Mouse (Mus musculus) lung, postnatal 0 days (tissue): ENCODE data around the gene Ift52. TPM values are rescaled to one million over a fixed set of nuclear protein-coding genes. Genes with fewer than 3 reads are reported as not detected.

Experiments
- ATAC-seq: fragments of 200-750 bp; cut with Nextera tagmentation; 2 replicates; pipeline ENCODE4 v1.8.0; 2017; ENCODE audit warnings: moderate library complexity
- DNase-seq: peaks from one replicate; pipeline ENCODE4 v3.0.0-alpha.2; 2016; ENCODE audit warnings: low spot score
- H3K27ac ChIP-seq: fragments of 300-500 bp; sonication (generic); 2 replicates; pipeline ENCODE4 v1.5.1; 2014; ENCODE audit warnings: antibody characterized with exemption, mild to moderate bottlenecking, low read length, mixed read lengths
- H3K27me3 ChIP-seq: fragments of 300-500 bp; sonication (generic); replicated peaks from 2 replicates; pipeline ENCODE4 v1.6.1; 2014; ENCODE audit warnings: low read length, mixed read lengths; ENCODE audit not compliant: insufficient read depth
- H3K36me3 ChIP-seq: fragments of 300-500 bp; sonication (generic); 2 replicates; pipeline ENCODE4 v1.6.1; 2014; ENCODE audit warnings: low read length, mixed read lengths; ENCODE audit not compliant: insufficient read depth
- H3K4me1 ChIP-seq: fragments of 300-500 bp; sonication (generic); 2 replicates; pipeline ENCODE4 v1.6.1; 2014; ENCODE audit warnings: antibody characterized with exemption, low read depth, low read length, mixed read lengths; ENCODE audit not compliant: insufficient read depth
- H3K4me2 ChIP-seq: fragments of 300-500 bp; sonication (generic); replicated peaks from 2 replicates; pipeline ENCODE4 v1.6.1; 2014; ENCODE audit warnings: low read depth, mild to moderate bottlenecking, low read length, moderate library complexity, mixed read lengths
- H3K4me3 ChIP-seq: fragments of 300-500 bp; sonication (generic); 2 replicates; pipeline ENCODE4 v1.5.1; 2014; ENCODE audit warnings: low read depth, low read length
- H3K9ac ChIP-seq: fragments of 300-500 bp; sonication (generic); replicated peaks from 2 replicates; pipeline ENCODE4 v1.6.1; 2014; ENCODE audit warnings: low read depth, mild to moderate bottlenecking
- H3K9me3 ChIP-seq: fragments of 300-500 bp; sonication (generic); 2 replicates; pipeline ENCODE4 v1.6.1; 2016; ENCODE audit warnings: low read length, mixed read lengths
- CTCF ChIP-seq: IDR thresholded peaks from 2 replicates; pipeline ENCODE4 v1.5.1; 2016; ENCODE audit warnings: antibody characterized with exemption, mild to moderate bottlenecking
- EP300 ChIP-seq: IDR thresholded peaks from 2 replicates; pipeline ENCODE4 v1.6.1; 2016; ENCODE audit warnings: antibody characterized with exemption, mild to moderate bottlenecking, control low read depth
- WGBS: fragments of 180-500 bp; shearing (Covaris S2); extraction: QIAGEN DNeasy Blood & Tissue Kit; methylation state at CpG from one replicate; pipeline ENCODE4 v1.1.7; 2014; 5-methylcytosine and 5-hydroxymethylcytosine counted together
- polyA plus RNA-seq: library from polyadenylated mRNA; unstranded; fragments of >200 nt; fragmentation: Nextera tagmentation; extraction: Ambion mirVana; gene quantifications from 2 replicates; pipeline ENCODE4 v1.2.1, GENCODE M21; 2015

Gene Ift52
- polyA plus RNA-seq, 1 experiment from 2014 or later = 32.0 TPM

DNA sequence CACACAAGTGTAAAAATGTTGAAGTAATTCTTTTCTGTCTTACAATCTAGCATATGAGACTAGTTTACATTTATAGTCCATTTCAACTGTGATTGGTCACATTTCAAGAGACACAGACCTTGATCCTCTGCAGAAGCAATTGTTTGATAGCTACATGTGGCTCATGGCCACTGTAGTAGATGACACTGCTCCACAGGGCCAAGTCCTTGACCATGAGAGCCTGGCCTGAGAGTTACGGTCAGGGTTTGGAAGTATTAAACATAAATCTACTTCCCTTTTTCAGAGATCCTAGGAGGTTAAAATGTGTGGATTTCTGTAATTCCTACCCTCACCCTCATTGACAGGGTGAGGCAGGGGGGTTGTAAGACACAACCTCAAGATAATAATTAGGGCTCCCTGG lies 16.1 kb upstream of the Ift52 start:
- Histone ChIP-seq H3K9ac (no peak overlapping the region), H3K36me3 (no peaks in the 10 kb centered on the region), H3K27me3 (no peaks in the 10 kb centered on the region), H3K4me3 (no peak overlapping the region), H3K9me3 (no peaks in the 10 kb centered on the region), H3K4me2 (no peak overlapping the region), H3K27ac (no peak overlapping the region), H3K4me1 (no peaks in the 10 kb centered on the region)
- 83% methylated on average over 1 of the region's 1 CpGs for WGBS
- ATAC-seq (no peak), DNase-seq (no peak)
- TF ChIP-seq CTCF = no peak
- no peak for TF ChIP-seq EP300

DNA sequence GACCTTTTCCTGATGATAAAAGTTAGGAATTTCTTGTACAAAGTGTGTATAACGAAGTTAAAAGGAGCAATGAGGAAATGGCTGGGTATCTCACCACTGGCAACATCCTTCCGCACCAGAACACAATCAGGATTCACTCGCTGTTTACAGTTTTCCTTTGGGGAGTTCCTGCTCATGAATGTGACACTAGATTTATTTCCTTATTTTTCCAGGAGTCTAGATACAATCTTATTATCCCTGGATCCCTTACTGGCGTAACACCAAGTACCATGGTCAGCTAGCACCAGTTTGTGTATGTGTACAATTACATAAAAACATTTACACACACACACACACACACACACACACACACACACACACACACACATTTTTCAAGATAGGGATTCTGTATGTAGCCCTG lies 9.9 kb upstream of the Ift52 start:
- H3K27me3 ChIP-seq = no peaks in the 10 kb centered on the region
- peak; percentile 75; the same call in 1 of the 2 replicates for TF ChIP-seq EP300
- TF ChIP-seq CTCF = no peak
- no peaks in the 10 kb centered on the region for H3K9me3 ChIP-seq
- no peak overlapping the region for H3K27ac ChIP-seq
- H3K4me3 ChIP-seq = no peak overlapping the region
- no peaks in the 10 kb centered on the region for H3K36me3 ChIP-seq
- 55% methylated on average over 4 of the region's 4 CpGs for WGBS
- H3K4me2 ChIP-seq = no peak overlapping the region
- DNase-seq (peak; percentile 44), ATAC-seq (peak; percentile 75)
- no peaks in the 10 kb centered on the region for H3K4me1 ChIP-seq
- H3K9ac ChIP-seq = no peak overlapping the region

DNA sequence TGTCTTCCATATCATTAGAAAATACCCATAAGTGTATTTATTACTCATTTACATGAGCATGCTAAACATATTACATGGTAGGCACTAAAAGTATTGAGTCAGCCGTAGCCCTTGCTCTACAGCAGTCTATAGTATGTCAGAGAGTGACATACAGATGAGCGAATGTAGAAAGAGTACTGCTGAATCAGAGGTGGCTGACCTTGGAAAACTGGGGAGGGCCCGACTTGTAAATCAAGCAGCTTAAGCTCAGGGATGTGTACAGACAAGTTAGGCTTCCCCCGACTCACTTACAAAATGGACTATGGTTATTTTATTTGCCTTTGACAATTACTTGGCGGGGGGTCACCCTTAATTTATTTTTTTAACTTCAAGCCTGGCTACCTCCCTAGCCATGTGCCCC lies 14.1 kb downstream of the Ift52 start:
- Histone ChIP-seq H3K27me3 (no peaks in the 10 kb centered on the region), H3K4me2 (no peak overlapping the region), H3K9ac (no peak overlapping the region), H3K36me3 (peaks cover 52% of the 10 kb centered on the region), H3K27ac (no peak overlapping the region), H3K4me1 (no peaks in the 10 kb centered on the region), H3K9me3 (no peaks in the 10 kb centered on the region), H3K4me3 (no peak overlapping the region)
- TF ChIP-seq CTCF (no peak), EP300 (no peak)
- WGBS = 91% methylated on average over 5 of the region's 5 CpGs
- DNase-seq = no peak
- ATAC-seq = no peak

DNA sequence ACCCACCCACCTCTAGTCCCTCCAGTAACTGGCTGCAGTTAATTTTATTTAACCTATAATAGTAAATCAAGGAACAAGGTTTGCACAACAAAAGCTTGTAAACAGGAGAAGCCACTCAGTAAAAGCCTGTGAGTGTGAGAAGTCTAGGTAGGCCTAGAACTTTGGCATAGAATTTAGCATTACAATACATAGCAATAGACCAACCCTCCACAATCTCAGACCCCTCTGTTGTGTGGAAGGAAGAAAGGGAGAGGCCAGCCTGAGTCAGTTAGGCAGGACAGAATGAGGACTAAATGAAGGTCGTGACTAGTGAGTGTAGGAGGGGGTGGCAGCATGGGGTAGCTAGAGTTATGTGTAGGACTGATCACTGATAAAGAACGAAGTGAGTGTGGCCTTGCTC lies 14.6 kb downstream of the Ift52 start:
- H3K9ac ChIP-seq = no peak overlapping the region
- H3K4me1 ChIP-seq = no peaks in the 10 kb centered on the region
- ATAC-seq (no peak), DNase-seq (no peak)
- H3K4me2 ChIP-seq = no peak overlapping the region
- H3K4me3 ChIP-seq = no peak overlapping the region
- peaks cover 50% of the 10 kb centered on the region for H3K36me3 ChIP-seq
- TF ChIP-seq CTCF (no peak), EP300 (no peak)
- no peaks in the 10 kb centered on the region for H3K9me3 ChIP-seq
- WGBS = 80% methylated on average over 2 of the region's 2 CpGs
- no peaks in the 10 kb centered on the region for H3K27me3 ChIP-seq
- H3K27ac ChIP-seq = no peak overlapping the region

DNA sequence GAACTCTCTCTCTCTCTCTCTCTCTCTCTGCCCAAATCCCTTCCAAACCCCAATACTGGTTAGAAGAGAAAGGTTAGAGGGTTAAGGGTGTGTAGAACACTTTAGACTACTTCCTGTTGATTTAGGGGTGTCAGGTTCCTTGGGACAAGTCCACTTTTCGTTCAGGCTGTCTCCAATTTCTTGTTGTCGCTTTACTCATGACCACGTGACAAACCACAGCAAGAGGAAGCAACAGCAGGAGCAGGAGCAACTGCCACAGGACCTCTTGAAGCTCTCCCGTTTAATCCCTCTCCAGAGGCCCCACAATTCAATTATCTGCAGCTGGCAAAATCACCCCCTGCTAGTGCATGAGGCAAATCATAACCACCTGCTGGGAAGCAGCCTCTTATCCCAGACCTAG lies 15.5 kb downstream of the Ift52 start:
- H3K4me3 ChIP-seq = no peak overlapping the region
- ATAC-seq (no peak), DNase-seq (no peak)
- H3K36me3 ChIP-seq = peaks cover 50% of the 10 kb centered on the region
- 37% methylated on average over 4 of the region's 4 CpGs for WGBS
- H3K4me2 ChIP-seq = no peak overlapping the region
- H3K9me3 ChIP-seq = no peaks in the 10 kb centered on the region
- no peak overlapping the region for H3K27ac ChIP-seq
- H3K9ac ChIP-seq = no peak overlapping the region
- no peaks in the 10 kb centered on the region for H3K27me3 ChIP-seq
- H3K4me1 ChIP-seq = no peaks in the 10 kb centered on the region
- TF ChIP-seq CTCF (no peak), EP300 (no peak)

DNA sequence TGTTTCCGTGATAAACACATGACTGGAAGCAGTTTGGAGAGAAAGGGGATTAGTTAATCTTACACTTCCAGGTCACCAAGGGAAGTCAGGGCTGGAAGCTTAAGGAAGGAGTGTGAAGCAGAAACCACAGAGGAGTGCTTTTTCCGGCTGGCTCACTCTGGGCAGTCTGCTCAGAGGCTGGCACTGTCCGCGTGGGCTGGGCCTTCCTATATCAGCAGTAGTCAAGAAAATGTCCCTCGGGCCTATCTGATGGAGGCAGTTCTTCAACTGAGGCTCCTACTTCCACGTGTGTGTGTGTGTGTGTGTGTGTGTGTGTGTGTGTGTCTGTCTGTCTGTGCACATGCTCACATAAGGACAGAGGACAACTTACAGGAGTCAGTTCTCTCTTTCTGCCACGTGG lies 22.8 kb downstream of the Ift52 start:
- Histone ChIP-seq H3K9ac (no peak overlapping the region), H3K9me3 (no peaks in the 10 kb centered on the region), H3K36me3 (peaks cover 38% of the 10 kb centered on the region), H3K27me3 (no peaks in the 10 kb centered on the region), H3K4me1 (no peaks in the 10 kb centered on the region), H3K4me2 (no peak overlapping the region), H3K4me3 (no peak overlapping the region), H3K27ac (no peak overlapping the region)
- no peak for DNase-seq
- 87% methylated on average over 7 of the region's 7 CpGs for WGBS
- TF ChIP-seq CTCF (no peak), EP300 (no peak)
- no peak for ATAC-seq

DNA sequence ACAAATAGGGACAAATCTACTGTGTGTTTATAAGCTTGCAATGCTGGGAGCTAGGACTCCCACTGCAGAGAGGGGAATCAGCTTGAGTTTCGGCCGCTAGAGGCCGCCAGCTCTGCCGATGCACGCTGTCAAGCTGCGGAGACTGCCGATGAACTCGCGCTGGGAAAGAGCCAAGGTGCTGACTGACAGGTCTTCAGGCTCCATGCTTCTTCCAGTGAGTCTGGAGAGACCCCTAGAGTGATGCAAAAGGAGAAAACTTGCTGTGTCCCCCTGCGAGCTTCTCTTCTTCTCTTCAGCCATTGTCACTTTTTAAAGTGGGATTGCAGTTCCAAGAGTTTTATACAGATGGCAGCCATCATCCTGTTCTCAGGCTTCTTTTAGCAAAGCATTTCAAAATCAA lies 31.0 kb downstream of the Ift52 start:
- H3K4me1 ChIP-seq = no peaks in the 10 kb centered on the region
- WGBS = 3% methylated on average over 10 of the region's 10 CpGs
- TF ChIP-seq EP300 = no peak
- TF ChIP-seq CTCF = peak; percentile 89
- H3K4me2 ChIP-seq = peak overlapping the region; percentile 23
- no peaks in the 10 kb centered on the region for H3K27me3 ChIP-seq
- H3K9ac ChIP-seq = no peak overlapping the region
- DNase-seq (peak; percentile 80), ATAC-seq (peak; percentile 83)
- H3K4me3 ChIP-seq = no peak overlapping the region
- H3K27ac ChIP-seq = no peak overlapping the region
- no peaks in the 10 kb centered on the region for H3K9me3 ChIP-seq
- peaks cover 7% of the 10 kb centered on the region for H3K36me3 ChIP-seq
